Mouse (Mus musculus) liver, embryonic 11.5 days (tissue): Measurements from ENCODE around the gene Commd6. TPM values are rescaled to one million over a fixed set of nuclear protein-coding genes. Genes with fewer than 3 reads are reported as not detected.

Experiments used
- ATAC-seq: fragments of 200-750 bp; cut with Nextera tagmentation; replicated peaks from 2 replicates; pipeline ENCODE4 v1.8.0; 2017; ENCODE audit warnings: moderate number of reproducible peaks, mild to moderate bottlenecking, moderate TSS enrichment, moderate library complexity; ENCODE audit not compliant: low FRiP score
- DNase-seq: peaks from one replicate; pipeline ENCODE4 v3.0.0-alpha.2; 2017; ENCODE audit warnings: low spot score
- H3K27ac ChIP-seq: fragments of 300-500 bp; sonication (generic); 2 replicates; pipeline ENCODE4 v1.5.1; 2014; ENCODE audit warnings: mild to moderate bottlenecking, low read depth, low read length, control low read depth
- H3K27me3 ChIP-seq: fragments of 300-500 bp; sonication (generic); replicated peaks from 2 replicates; pipeline ENCODE4 v1.6.1; 2014; ENCODE audit warnings: low read length, mixed read lengths; ENCODE audit not compliant: control insufficient read depth, insufficient read depth
- H3K36me3 ChIP-seq: fragments of 300-500 bp; sonication (generic); 2 replicates; pipeline ENCODE4 v1.6.1; 2014; ENCODE audit warnings: mild to moderate bottlenecking, low read length, moderate library complexity, mixed read lengths; ENCODE audit not compliant: control insufficient read depth, insufficient read depth
- H3K4me1 ChIP-seq: fragments of 300-500 bp; sonication (generic); replicated peaks from 2 replicates; pipeline ENCODE4 v1.6.1; 2014; ENCODE audit warnings: low read length, mixed read lengths; ENCODE audit not compliant: control insufficient read depth, insufficient read depth
- H3K4me2 ChIP-seq: fragments of 300-500 bp; sonication (generic); 2 replicates; pipeline ENCODE4 v1.6.1; 2014; ENCODE audit warnings: mild to moderate bottlenecking, control low read depth, moderate library complexity
- H3K4me3 ChIP-seq: fragments of 300-500 bp; sonication (generic); 2 replicates; pipeline ENCODE4 v1.5.1; 2014; ENCODE audit warnings: low read depth, low read length, control low read depth
- H3K9ac ChIP-seq: fragments of 300-500 bp; sonication (generic); 2 replicates; pipeline ENCODE4 v1.6.1; 2014; ENCODE audit warnings: low read depth, low read length, control low read depth
- H3K9me3 ChIP-seq: fragments of 300-500 bp; sonication (generic); 2 replicates; pipeline ENCODE4 v1.6.1; 2016; ENCODE audit warnings: low read length, inconsistent platforms, mixed read lengths; ENCODE audit not compliant: control insufficient read depth
- WGBS: fragments of 180-500 bp; shearing (Covaris S2); extraction: QIAGEN DNeasy Blood & Tissue Kit; methylation state at CpG from one replicate; pipeline ENCODE4 v1.1.7; 2014; 5-methylcytosine and 5-hydroxymethylcytosine counted together
- polyA plus RNA-seq: library from polyadenylated mRNA; unstranded; fragments of >200 nt; fragmentation: Nextera tagmentation; extraction: Ambion mirVana; gene quantifications from 2 replicates; pipeline ENCODE4 v1.2.1, GENCODE M21; 2014

Gene Commd6
- polyA plus RNA-seq, 1 experiment from 2014 or later = 83.5 TPM

DNA sequence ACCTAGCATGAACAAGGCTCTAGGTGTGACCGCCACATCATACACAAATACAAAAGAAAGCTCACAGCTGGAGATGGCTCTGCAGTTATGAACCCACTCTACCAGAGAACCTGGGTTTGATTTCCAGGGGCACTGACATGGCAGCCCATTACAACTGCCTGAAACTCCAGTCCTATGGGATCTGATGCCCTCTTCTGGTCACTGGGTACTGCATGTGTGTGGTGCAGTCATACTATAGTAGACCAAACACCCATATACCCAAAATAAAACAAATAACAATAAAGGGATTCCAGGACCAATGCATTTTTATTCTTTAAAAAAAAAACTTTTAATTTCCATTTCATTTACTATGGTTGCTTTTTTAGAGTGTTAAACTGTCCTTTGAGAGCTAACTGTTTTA lies 4.7 kb downstream of the Commd6 start:
- WGBS = 94% methylated on average over 1 of the region's 1 CpGs
- Histone ChIP-seq H3K36me3 (peaks cover 10% of the 10 kb centered on the region; the same call in 1 of the 2 replicates), H3K27me3 (no peaks in the 10 kb centered on the region), H3K9ac (no peak overlapping the region), H3K27ac (no peak overlapping the region), H3K4me3 (no peak overlapping the region), H3K9me3 (no peaks in the 10 kb centered on the region), H3K4me1 (peaks cover 2% of the 10 kb centered on the region; the same call in 1 of the 2 replicates), H3K4me2 (no peak overlapping the region)
- DNase-seq (no peak), ATAC-seq (no peak)

DNA sequence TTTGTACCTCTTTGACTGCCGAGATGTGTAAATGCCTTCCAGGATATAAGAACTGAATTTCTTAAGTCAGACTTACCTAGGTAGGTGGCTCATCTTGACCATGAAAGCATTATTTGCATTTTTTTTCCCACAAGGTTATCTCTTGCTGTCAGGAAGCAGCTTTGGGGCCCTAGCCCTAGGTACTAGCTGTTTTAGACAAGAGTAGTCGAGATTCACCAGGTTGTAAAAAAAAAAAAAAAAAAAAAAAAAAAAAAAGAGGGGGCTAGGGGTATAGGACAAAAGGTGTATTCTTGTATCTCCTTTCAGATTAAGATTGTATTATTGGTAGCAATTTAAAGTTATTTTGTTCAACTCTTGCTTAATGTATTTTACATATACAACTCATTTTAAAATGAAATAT lies 9.9 kb downstream of the Commd6 start:
- 63% methylated on average over 2 of the region's 2 CpGs for WGBS

DNA sequence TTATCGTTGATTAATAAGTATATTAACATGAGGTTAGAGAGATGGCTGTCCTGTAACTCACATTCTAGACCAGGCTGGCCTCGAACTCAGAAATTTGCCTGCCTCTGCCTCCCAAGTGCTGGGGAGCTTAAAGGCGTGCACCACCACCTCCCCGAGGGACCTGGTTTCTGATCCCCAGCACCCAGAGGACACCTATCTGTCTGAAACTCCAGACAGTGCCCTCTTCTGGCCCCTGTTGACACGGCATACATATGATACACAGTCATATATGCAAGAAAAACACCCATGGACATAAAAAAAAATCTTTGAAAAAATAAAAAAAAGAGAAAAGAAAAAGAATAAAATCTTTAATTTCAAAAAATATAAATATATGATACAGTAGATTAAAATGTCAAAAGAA lies 22.8 kb downstream of the Commd6 start:
- Histone ChIP-seq H3K9me3 (no peaks in the 10 kb centered on the region), H3K4me1 (no peaks in the 10 kb centered on the region), H3K4me3 (no peak overlapping the region), H3K9ac (no peak overlapping the region), H3K27me3 (no peaks in the 10 kb centered on the region), H3K27ac (no peak overlapping the region), H3K36me3 (no peaks in the 10 kb centered on the region), H3K4me2 (no peak overlapping the region)
- ATAC-seq (no peak), DNase-seq (no peak)
- 85% methylated on average over 5 of the region's 5 CpGs for WGBS

More for the DNA sequence above, 9.9 kb downstream of the Commd6 start:
- no peak overlapping the region for H3K4me2 ChIP-seq
- no peaks in the 10 kb centered on the region for H3K4me1 ChIP-seq
- H3K36me3 ChIP-seq = peaks cover 10% of the 10 kb centered on the region; the same call in 1 of the 2 replicates
- H3K4me3 ChIP-seq = no peak overlapping the region
- no peak for ATAC-seq
- H3K27me3 ChIP-seq = no peaks in the 10 kb centered on the region
- no peak overlapping the region for H3K9ac ChIP-seq
- H3K9me3 ChIP-seq = no peaks in the 10 kb centered on the region
- H3K27ac ChIP-seq = no peak overlapping the region
- no peak for DNase-seq

DNA sequence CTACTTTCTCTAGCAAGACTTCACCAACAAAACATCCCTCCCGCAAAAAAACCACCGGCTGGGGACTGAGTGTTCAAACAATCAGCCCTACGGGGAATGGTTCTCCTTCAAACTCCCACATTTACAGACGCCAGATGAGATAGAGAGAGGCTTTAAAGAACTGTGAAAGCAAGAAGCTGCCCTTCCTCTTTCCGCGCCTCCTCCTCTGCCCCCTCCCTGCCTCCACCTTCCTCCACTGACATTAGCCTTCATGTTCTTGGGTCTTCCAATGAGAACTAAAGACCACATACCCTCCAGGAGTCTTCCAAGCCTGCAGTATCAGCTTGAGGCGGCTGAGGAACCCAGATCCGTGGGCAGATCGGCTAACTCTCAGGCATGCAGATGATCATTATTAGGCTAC lies 24.3 kb downstream of the Commd6 start:
- ATAC-seq (no peak), DNase-seq (no peak)
- H3K27me3 ChIP-seq = no peaks in the 10 kb centered on the region
- H3K4me3 ChIP-seq = no peak overlapping the region
- H3K4me2 ChIP-seq = no peak overlapping the region
- no peak overlapping the region for H3K9ac ChIP-seq
- no peaks in the 10 kb centered on the region for H3K9me3 ChIP-seq
- no peaks in the 10 kb centered on the region for H3K36me3 ChIP-seq
- 37% methylated on average over 9 of the region's 9 CpGs for WGBS
- no peaks in the 10 kb centered on the region for H3K4me1 ChIP-seq
- H3K27ac ChIP-seq = no peak overlapping the region

DNA sequence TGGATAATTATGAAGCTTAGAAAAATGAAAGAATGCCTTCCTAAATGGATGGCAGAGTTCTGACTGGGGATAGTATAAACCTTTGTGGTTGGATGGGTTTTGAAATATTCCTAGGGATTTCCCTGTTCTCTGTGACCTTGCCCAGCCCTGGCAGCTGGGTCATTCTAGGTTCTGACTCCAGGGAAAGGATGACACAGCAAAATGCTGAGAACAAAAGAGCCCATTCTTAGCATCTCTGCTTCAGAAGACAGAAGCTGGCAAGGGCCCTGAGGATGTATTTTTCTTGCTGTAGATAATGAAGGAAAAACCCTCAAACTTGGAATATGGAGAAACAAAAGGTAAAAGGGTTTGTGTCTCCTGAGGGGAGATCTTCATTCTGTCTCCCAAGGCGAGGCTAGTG lies 27.3 kb downstream of the Commd6 start:
- no peak for ATAC-seq
- 67% methylated on average over 1 of the region's 1 CpGs for WGBS
- H3K9me3 ChIP-seq = no peaks in the 10 kb centered on the region
- H3K4me3 ChIP-seq = no peak overlapping the region
- H3K27ac ChIP-seq = no peak overlapping the region
- peaks cover 5% of the 10 kb centered on the region for H3K27me3 ChIP-seq
- no peak overlapping the region for H3K9ac ChIP-seq
- no peaks in the 10 kb centered on the region for H3K36me3 ChIP-seq
- H3K4me2 ChIP-seq = no peak overlapping the region
- no peak for DNase-seq
- no peaks in the 10 kb centered on the region for H3K4me1 ChIP-seq

DNA sequence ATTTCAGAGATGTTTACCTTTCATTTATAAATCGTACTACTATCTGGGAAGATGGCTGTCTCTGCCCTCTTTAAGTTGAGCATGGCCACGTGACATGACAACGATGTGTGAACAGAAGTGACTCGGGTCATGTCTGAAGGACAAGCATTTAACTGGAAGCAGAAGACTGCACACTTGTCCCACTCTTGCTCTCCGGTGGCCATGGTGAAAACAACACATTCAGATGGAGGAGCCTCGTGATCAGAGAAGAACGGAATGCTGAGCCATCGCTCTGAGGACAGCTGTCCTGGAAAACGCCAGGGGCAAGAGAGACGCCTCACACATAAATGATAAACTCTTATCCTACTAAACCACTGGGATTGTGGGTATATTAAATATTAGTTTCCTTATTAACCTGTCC lies 29.8 kb downstream of the Commd6 start:
- Histone ChIP-seq H3K4me1 (no peaks in the 10 kb centered on the region; the same call in 1 of the 2 replicates), H3K4me2 (no peak overlapping the region), H3K36me3 (no peaks in the 10 kb centered on the region), H3K27ac (no peak overlapping the region), H3K9me3 (no peaks in the 10 kb centered on the region), H3K9ac (no peak overlapping the region), H3K27me3 (peaks cover 15% of the 10 kb centered on the region), H3K4me3 (no peak overlapping the region)
- 81% methylated on average over 10 of the region's 10 CpGs for WGBS
- DNase-seq = no peak
- ATAC-seq = no peak

DNA sequence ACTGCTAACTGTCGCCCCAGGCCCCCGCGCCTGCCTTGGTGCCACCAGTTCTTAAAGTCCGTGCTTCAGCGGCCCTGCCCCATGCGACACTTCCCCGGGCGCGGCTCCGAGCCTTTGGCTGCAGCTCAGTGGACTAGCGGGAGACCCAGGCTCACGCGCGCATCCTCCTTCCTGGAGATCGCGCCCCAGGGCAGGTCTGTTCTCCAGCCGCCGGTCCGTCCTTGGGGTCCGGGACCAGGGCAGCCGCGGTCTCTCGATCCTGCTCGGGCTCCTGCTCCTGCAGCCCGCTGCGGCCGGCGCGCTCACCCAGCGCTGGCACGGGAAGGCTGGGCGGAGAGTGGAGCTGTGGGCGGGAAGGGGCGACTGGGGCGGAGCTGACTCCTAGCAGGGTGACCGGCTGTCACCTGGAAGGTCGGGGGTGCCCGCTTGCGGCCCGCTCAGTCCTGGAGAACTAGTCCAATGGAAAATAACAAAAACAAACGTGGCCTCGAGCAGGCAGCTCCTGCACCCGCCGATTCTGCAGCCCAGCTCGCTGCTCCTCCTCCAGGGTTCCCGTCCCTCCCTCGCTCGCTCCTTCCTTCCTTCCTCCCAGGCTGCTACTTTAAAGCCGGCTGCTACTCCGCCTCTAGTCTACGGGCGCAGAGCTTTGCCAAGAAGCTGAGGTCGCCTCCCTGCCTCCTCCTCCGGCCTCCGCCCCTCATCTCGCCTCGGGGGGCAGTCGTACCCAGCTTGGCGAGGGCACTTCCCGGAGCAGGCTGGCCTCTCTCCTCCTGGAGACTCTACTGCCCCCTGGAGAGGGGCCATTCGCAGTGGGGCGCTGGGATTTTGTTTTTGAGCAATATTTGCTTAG lies 31.7 kb downstream of the Commd6 start, which contains the start of gene Tbc1d4:
TSS of gene Tbc1d4 (minus strand) at position 673 of the 850 bp plus-strand sequence.
- DNase-seq = peak; percentile 78
- Histone ChIP-seq H3K4me1 (no peaks in the 10 kb centered on the region; the same call in 1 of the 2 replicates), H3K27ac (no peak within 1 kb of the TSS; the same call in 1 of the 2 replicates), H3K36me3 (no peaks in the 10 kb centered on the region), H3K9me3 (no peaks in the 10 kb centered on the region), H3K4me3 (peak within 1 kb of the TSS; percentile 78), H3K4me2 (peak within 1 kb of the TSS; percentile 98), H3K9ac (peak within 1 kb of the TSS; percentile 66), H3K27me3 (peaks cover 15% of the 10 kb centered on the region)
- WGBS = under 1% methylated on average over 62 of the region's 62 CpGs
- ATAC-seq = peak; percentile 79

DNA sequence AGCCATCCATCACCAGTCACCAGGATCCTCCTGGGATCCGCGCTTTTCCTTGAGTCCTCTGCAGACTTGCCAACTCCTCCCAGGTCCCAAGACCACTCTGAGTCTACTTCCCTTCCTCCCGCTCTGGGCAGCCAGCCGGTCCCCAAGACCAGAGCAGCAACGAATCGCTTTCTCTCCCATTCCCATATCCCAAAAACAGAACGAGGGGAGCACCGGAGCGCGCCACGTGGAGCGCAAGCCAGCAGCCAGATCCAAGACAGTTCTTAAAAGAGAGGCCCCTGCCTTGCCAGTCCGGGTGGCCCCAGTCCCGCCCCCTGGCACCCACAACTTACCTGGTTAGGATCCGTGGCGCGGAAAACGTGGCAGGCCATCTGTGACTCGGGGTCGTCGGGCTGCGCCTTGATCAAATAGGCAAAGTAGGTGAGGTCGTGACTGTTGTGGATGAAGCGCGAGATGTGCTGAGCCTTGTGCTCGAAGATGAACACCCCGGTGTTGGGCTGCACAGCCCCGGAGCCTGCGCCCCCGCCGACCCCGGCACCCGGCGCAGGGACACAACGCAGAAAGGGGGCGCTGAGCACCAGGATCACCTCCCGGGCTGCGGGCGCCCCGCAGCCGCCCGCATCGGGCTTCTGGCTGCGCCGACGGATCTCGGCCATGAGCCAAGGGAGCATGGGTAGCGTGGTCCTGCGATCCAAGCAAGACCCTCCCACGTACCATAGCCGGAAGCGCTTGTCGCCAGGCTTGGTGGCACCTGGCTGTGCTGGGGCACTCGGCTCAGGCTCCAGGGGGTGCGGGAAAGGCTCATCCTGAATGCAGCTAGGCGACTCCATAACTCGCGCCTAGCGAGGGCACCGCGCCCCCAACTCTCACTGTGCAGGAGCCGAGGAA lies 32.6 kb downstream of the Commd6 start:
- H3K4me1 ChIP-seq = no peaks in the 10 kb centered on the region; the same call in 1 of the 2 replicates
- peak overlapping the region; percentile 66 for H3K9ac ChIP-seq
- peak overlapping the region; percentile 98 for H3K4me2 ChIP-seq
- no peak overlapping the region for H3K27ac ChIP-seq
- WGBS = under 1% methylated on average over 62 of the region's 62 CpGs
- peak; percentile 39 for ATAC-seq
- H3K4me3 ChIP-seq = peak overlapping the region; percentile 78
- DNase-seq = peak; percentile 63
- H3K36me3 ChIP-seq = no peaks in the 10 kb centered on the region
- H3K9me3 ChIP-seq = no peaks in the 10 kb centered on the region
- H3K27me3 ChIP-seq = peaks cover 15% of the 10 kb centered on the region
